Mouse (Mus musculus) MEL (cell line): Measurements from ENCODE around the gene Tesk2.

Source experiments
- BHLHE40 ChIP-seq: IDR thresholded peaks from 2 replicates; pipeline ENCODE4 v1.6.1; 2012; ENCODE audit warnings: low read depth, mild to moderate bottlenecking, inconsistent platforms, low read length, improper control_type of control experiment, borderline replicate concordance
- GATA1 ChIP-seq: IDR thresholded peaks from 2 replicates; pipeline ENCODE4 v1.6.1; 2011; ENCODE audit warnings: low read depth, low read length, improper control_type of control experiment
- MYB ChIP-seq: IDR thresholded peaks from 2 replicates; pipeline ENCODE4 v1.6.1; 2011; ENCODE audit warnings: mild to moderate bottlenecking, low read depth, low read length, improper control_type of control experiment
- UBTF ChIP-seq: IDR thresholded peaks from 2 replicates; pipeline ENCODE4 v1.6.1; 2012; ENCODE audit warnings: low read depth, mild to moderate bottlenecking, inconsistent platforms, low read length, improper control_type of control experiment, moderate library complexity, borderline replicate concordance; ENCODE audit not compliant: insufficient read depth

DNA sequence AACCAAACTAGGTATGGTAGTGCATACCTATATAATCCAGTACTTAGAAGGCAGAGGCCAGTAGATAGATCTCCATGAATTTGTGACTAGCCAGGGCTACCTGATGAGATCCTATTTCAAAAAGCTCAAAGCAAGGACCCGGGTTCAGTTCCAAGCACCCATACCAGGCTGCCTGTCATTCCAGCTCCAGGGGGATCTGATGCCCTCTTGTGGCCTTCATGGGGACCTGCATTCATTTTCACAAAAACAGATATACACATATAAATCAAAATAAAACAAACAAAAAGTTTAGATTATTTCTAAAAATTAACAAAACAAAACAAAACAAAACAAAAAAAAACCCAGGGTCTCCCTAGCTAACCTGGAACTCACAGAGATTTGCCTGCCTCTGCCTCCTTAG, 65.8 kb downstream of the Tesk2 start:
- no peak for TF ChIP-seq BHLHE40
- TF ChIP-seq MYB, result no peak
- no peak for TF ChIP-seq GATA1
- TF ChIP-seq UBTF, result no peak
